Mouse (Mus musculus) testis, adult 2 months (tissue): ENCODE measurements around the gene Asb8. TPM values are rescaled to one million over a fixed set of nuclear protein-coding genes. Genes with fewer than 3 reads are reported as not detected.
A peak's percentile ranks its signal among the peaks of the same experiment; 100 is the strongest.

Source experiments
- H3K27ac ChIP-seq: fragments of 200-500 bp; 2 replicates; pipeline ENCODE4 v1.5.1; 2012; ENCODE audit warnings: low read depth, low read length; ENCODE audit not compliant: control insufficient read depth, insufficient read depth
- H3K27me3 ChIP-seq: fragments of 200-500 bp; 2 replicates; pipeline ENCODE4 v1.6.1; 2012; ENCODE audit warnings: mild to moderate bottlenecking, low read length, moderate library complexity; ENCODE audit not compliant: control insufficient read depth, insufficient read depth
- H3K36me3 ChIP-seq: fragments of 200-500 bp; 2 replicates; pipeline ENCODE4 v1.6.1; 2012; ENCODE audit warnings: mild to moderate bottlenecking, low read length; ENCODE audit not compliant: control insufficient read depth, insufficient read depth
- H3K4me1 ChIP-seq: fragments of 200-500 bp; 2 replicates; pipeline ENCODE4 v1.6.1; 2012; ENCODE audit warnings: low read length; ENCODE audit not compliant: control insufficient read depth, insufficient read depth
- H3K4me3 ChIP-seq: fragments of 200-500 bp; 2 replicates; pipeline ENCODE4 v1.5.1; 2012; ENCODE audit warnings: low read depth, mild to moderate bottlenecking, low read length, moderate library complexity, mixed read lengths; ENCODE audit not compliant: control insufficient read depth
- CTCF ChIP-seq: fragments of 200-500 bp; IDR thresholded peaks from 2 replicates; pipeline ENCODE4 v1.5.1; 2012; ENCODE audit warnings: low read depth, mild to moderate bottlenecking, inconsistent platforms, low read length, moderate library complexity; ENCODE audit not compliant: control insufficient read depth, insufficient read depth, insufficient replicate concordance
- POLR2A ChIP-seq: fragments of 200-500 bp; IDR thresholded peaks from 2 replicates; pipeline ENCODE4 v1.6.1; 2012; ENCODE audit warnings: low read depth, mild to moderate bottlenecking, inconsistent platforms, low read length, moderate library complexity; ENCODE audit not compliant: control insufficient read depth
- polyA plus RNA-seq: library from polyadenylated mRNA; depleted of rRNA; stranded (reverse); fragments of >200 nt; gene quantifications from 2 replicates; pipeline ENCODE4 v1.2.3, GENCODE M21; 2012; rRNA removed

Asb8 gene
- polyA plus RNA-seq, 1 experiment = 132 TPM

DNA sequence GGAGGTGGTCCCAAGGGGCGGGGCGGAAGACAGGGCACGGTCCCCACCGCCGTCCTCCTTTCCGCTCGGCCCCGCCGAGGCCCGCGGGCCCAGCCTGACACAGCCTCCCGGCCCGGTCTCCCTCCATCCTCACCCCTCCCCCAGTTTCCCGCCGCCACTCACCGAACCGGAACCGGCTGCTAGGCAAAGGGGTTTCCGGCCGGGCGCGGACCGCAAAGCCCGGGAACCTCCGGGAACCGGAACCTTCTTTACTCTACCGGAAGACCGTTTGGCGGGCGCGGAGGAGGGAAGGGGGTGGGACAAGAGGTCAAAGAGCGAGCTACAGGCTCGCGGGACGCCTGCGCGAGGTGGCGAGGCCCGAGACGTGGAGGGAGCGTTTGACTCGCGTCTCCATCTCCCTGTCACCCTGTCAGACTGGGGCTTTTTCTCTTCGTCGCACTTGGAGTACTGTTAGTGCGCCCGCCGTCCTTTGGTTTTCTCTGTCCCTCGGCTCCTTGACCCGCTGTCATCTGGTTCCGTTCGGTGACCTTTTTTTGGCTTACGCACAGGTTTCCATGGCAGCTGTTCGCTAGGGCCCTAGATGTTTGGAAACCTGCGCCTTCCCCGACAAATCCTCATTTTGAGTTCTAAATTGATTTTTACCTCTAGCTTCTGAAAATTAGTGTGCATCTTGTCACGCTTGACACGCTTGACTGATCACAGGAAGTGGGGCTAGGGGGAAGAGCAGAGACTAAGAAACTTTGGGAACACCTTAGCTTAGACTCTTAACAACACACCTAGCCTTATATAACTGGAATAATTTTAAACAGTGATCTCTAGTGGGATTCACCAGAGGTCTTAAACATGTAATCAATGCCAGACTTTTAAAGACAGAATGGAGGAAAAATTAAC, 72.1 kb downstream of the Asb8 start, which contains the start of gene Senp1:
Gene Senp1 (minus strand): TSS at position 624 of the 891 bp plus-strand sequence.
- peak; percentile 89 for TF ChIP-seq POLR2A
- no peak for TF ChIP-seq CTCF
- Histone ChIP-seq H3K4me1 (no peaks in the 10 kb centered on the region; the same call in none of the 2 replicates), H3K4me3 (peak within 1 kb of the TSS; percentile 98), H3K27me3 (no peaks in the 10 kb centered on the region), H3K27ac (peak within 1 kb of the TSS; percentile 94), H3K36me3 (no peaks in the 10 kb centered on the region; the same call in 1 of the 2 replicates)

- no peak for TF ChIP-seq POLR2A
- TF ChIP-seq CTCF = no peak
- H3K4me1 ChIP-seq = no peaks in the 10 kb centered on the region; the same call in none of the 2 replicates
- no peaks in the 10 kb centered on the region for H3K27me3 ChIP-seq
- H3K36me3 ChIP-seq = no peaks in the 10 kb centered on the region; the same call in 1 of the 2 replicates
- peak within 1 kb of the TSS; percentile 98 for H3K4me3 ChIP-seq
- H3K27ac ChIP-seq = peak within 1 kb of the TSS; percentile 94
Observed at GRCm38 (mm10) chr15:98092372-98093120, 72.9 kb downstream of the Asb8 start, which contains the start of gene Pfkm. Gene Pfkm (plus strand): TSS chr15:98092589.

GRCm38 (mm10) chr15:98091841-98092240, 73.6 kb downstream of the Asb8 start:
- no peak overlapping the region for H3K27ac ChIP-seq
- no peak for TF ChIP-seq POLR2A
- TF ChIP-seq CTCF = no peak

GRCm38 (mm10) chr15:98089421-98090183, 75.8 kb downstream of the Asb8 start:
- no peak for TF ChIP-seq CTCF
- no peak for TF ChIP-seq POLR2A
- H3K36me3 ChIP-seq = no peaks in the 10 kb centered on the region; the same call in 1 of the 2 replicates
- H3K27ac ChIP-seq = no peak overlapping the region
- no peak overlapping the region for H3K4me3 ChIP-seq
- no peaks in the 10 kb centered on the region; the same call in 1 of the 2 replicates for H3K4me1 ChIP-seq
- no peaks in the 10 kb centered on the region for H3K27me3 ChIP-seq

More at GRCm38 (mm10) chr15:98091841-98092240, 73.6 kb downstream of the Asb8 start:
- H3K4me1 ChIP-seq = no peaks in the 10 kb centered on the region; the same call in none of the 2 replicates
- H3K27me3 ChIP-seq = no peaks in the 10 kb centered on the region
- H3K4me3 ChIP-seq = no peak overlapping the region; the same call in 1 of the 2 replicates
- no peaks in the 10 kb centered on the region for H3K36me3 ChIP-seq

GRCm38 (mm10) chr15:98088889-98089288, 76.5 kb downstream of the Asb8 start:
- TF ChIP-seq POLR2A (no peak), CTCF (no peak)
- H3K36me3 ChIP-seq = no peaks in the 10 kb centered on the region; the same call in 1 of the 2 replicates
- no peaks in the 10 kb centered on the region for H3K27me3 ChIP-seq
- no peaks in the 10 kb centered on the region; the same call in 1 of the 2 replicates for H3K4me1 ChIP-seq
- H3K4me3 ChIP-seq = no peak overlapping the region
- H3K27ac ChIP-seq = no peak overlapping the region; the same call in 1 of the 2 replicates

Other genes with a start within 250 kb of the Asb8 start
- gene Tmem106c, start 201.4 kb downstream of the Asb8 start, polyA plus RNA-seq = 55.7 and 58.7 TPM in 2 replicates
- 13.5 and 14.6 TPM in 2 replicates for gene Col2a1, start 160.9 kb downstream of the Asb8 start, polyA plus RNA-seq
- 117 and 124 TPM in 2 replicates for gene Pfkm, start 73.0 kb downstream of the Asb8 start, polyA plus RNA-seq
- 24.8 and 27.3 TPM in 2 replicates for gene Senp1, start 71.9 kb downstream of the Asb8 start, polyA plus RNA-seq
- gene Ccdc184, start 1.5 kb upstream of the Asb8 start, polyA plus RNA-seq = 28.1 and 31.3 TPM in 2 replicates
- gene Olfr288, start 29.9 kb upstream of the Asb8 start, polyA plus RNA-seq = not detected in 2 replicates
- gene Gm44579, start 55.4 kb upstream of the Asb8 start, polyA plus RNA-seq = not detected in 2 replicates
- not detected in 2 replicates for gene Olfr287, start 55.4 kb upstream of the Asb8 start, polyA plus RNA-seq
- gene Olfr286, start 68.8 kb upstream of the Asb8 start, polyA plus RNA-seq = not detected in 2 replicates
- gene H1fnt, start 91.7 kb upstream of the Asb8 start, polyA plus RNA-seq = 627 and 718 TPM in 2 replicates
- gene Zfp641, start 130.5 kb upstream of the Asb8 start, polyA plus RNA-seq = 0.65 and 0.81 TPM in 2 replicates
- gene Olfr285, start 151.7 kb upstream of the Asb8 start, polyA plus RNA-seq = not detected in 2 replicates
- not detected in 2 replicates for gene Olfr284, start 175.4 kb upstream of the Asb8 start, polyA plus RNA-seq
- not detected in 2 replicates for gene Olfr283, start 215.3 kb upstream of the Asb8 start, polyA plus RNA-seq